Mouse (Mus musculus) heart, adult 2 months (tissue): ENCODE measurements around the gene Chrna1.

Experiments
- CTCF ChIP-seq: fragments of 200-600 bp; IDR thresholded peaks from 2 replicates; pipeline ENCODE4 v1.8.1; 2022; ENCODE audit warnings: antibody characterized with exemption, mild to moderate bottlenecking, moderate library complexity
- EP300 ChIP-seq: fragments of 200-500 bp; IDR thresholded peaks from 2 replicates; pipeline ENCODE4 v1.6.1; 2011; ENCODE audit warnings: low read depth, low read length, control low read depth; ENCODE audit not compliant: insufficient read depth
- POLR2A ChIP-seq: fragments of 200-500 bp; IDR thresholded peaks from 2 replicates; pipeline ENCODE4 v1.6.1; 2011; ENCODE audit warnings: mild to moderate bottlenecking, low read depth, low read length, control low read depth; ENCODE audit not compliant: insufficient read depth

GRCm38 (mm10) chr2:73607146-73607545, 27.0 kb upstream of the Chrna1 start:
- TF ChIP-seq POLR2A (no peak), CTCF (no peak), EP300 (no peak)
